Mouse (Mus musculus) lung, adult 18-20 months (tissue): ENCODE measurements around the gene Lias.

Experiments used
- DNase-seq, 2 experiments: peaks; one replicate each; pipeline ENCODE4 v3.0.0; 2022; ENCODE audit warnings: mixed read lengths in 2 of 2

Gene Lias

GRCm38 (mm10) chr5:65390648-65391644 lies at the start of gene Lias, which contains the start of gene Rpl9:
Lias (plus strand) TSS chr5:65391497.
Rpl9 (minus strand) TSS chr5:65391444.
- DNase-seq, result peak; percentile 98 to 99

- DNase-seq, result no peak
Observed at GRCm38 (mm10) chr5:65348168-65348567, 43.1 kb upstream of the Lias start, which contains the start of gene Klb. Klb (plus strand) TSS chr5:65348314.

DNA sequence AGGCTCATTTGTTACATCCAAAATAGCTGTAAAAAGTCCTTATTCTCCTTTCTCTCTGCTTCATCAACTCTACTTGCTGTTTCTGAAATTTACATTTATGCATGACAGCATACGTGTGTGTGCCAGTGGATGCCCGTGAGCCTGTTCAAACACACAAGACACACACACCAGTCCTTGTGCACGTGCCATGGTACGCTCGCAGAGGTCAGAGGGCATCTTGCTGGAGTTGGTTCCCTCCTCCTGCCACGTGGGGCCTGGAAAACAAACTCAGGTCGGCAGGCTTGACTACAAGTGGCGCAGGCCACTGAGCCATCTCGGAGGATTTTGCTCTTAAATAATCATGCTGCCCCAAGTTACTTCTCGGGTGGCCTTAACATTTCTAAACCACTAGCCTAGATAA lies 40.8 kb upstream of the Lias start:
- DNase-seq, result no peak

GRCm38 (mm10) chr5:65354097-65354496 lies 37.2 kb upstream of the Lias start:
- peak; percentile 18 to 35 for DNase-seq

- no peak for DNase-seq
Observed at GRCm38 (mm10) chr5:65354985-65355384, 36.3 kb upstream of the Lias start.

DNA sequence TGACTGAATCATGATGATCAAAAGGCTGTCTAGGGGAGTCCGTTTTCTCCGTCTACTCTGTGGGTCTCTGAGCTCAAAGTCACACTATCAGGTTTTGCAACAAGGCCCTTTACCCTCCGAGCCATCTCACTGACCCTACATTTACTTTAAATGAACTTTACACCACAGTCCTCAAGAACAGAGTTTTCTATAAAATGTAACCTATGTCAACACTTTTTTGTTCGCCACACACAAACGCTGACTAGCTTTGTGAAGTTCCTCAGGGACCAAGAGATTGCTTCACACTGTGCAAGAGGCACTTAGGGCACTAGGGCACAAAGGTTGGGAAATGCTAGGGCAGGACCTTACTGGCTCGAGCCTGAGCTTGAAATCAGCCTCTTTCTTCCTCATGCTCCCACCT lies 34.4 kb upstream of the Lias start:
- peak; percentile 81 to 87 for DNase-seq

DNA sequence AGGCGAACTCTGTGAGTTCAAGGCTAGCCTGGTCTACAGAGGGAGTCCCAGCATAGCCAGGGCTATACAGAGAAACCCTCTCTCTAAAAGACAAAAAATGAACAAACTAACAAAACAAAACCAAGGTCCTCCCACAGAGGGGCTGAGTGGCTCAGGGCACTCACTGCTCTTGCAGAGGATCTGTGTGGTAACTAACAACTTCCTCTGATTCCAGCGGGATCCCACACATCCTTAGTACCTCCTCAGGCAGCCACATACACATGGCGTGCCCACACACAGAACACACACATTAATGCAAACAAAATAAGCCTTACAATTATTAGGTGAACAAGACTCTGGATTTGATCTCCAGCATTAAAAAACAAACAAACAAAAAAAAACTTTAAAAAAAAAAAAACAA lies 33.5 kb upstream of the Lias start:
- DNase-seq, result no peak

GRCm38 (mm10) chr5:65367837-65368236 lies 23.5 kb upstream of the Lias start:
- no peak for DNase-seq

DNA sequence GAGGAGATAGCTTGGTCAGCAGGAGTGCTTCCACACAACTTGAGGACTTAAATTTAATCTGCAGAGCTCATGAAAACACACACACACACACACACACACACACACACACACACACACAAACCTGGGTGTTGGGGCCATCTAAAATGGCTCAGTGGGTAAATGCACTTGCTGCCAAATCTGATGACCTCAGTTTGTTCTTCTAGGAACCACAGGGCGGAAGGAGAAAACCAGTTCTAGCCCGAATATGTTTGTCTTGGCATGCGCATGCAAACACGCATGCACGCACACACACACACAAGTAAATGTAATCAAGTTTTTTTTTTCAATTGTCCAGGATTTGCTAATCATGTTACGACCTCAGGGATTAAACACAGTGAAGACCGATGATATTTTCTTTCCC lies 19.7 kb upstream of the Lias start:
- DNase-seq, result no peak

- no peak for DNase-seq
Observed at GRCm38 (mm10) chr5:65374746-65375145, 16.6 kb upstream of the Lias start.

DNA sequence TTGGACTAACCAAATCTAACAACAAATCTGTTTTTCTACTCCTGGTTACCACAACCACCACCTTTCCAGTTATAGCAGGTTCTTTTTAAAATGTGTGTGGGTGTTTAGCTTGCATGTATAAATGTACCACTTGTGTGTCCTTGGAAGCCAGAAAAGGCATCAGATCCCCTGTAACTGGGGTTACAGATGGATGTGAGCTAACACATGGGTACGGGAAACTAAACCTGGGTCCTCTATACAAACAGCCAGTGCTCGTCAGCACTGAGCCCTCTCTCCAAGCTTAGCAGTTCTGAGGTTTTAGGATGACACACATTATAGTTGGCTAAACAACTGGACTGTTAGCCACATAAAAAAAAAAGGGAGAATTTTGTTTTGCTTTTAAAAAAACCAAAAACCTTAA lies 5.6 kb upstream of the Lias start:
- DNase-seq, result no peak

- DNase-seq, result no peak
Observed at GRCm38 (mm10) chr5:65387008-65387867, 4.1 kb upstream of the Lias start.

DNA sequence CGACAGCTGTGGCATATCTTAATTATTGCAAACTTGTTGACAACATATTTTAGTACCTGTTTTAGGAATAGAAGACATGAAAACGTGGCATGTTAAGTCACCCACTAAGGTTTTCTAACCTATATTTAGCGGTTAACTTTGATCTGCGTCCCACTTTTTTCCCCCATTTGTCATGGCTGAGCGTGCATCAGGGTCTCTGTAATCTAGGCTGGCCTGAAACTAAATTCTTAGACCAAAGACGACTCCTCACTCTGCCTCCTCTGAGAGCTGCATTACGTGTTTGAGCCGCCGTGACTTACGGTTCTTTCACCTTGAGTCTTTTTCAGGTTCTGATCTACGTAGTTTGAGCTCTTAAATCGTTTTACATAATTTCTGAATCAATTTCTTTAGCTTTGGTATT lies 456 bp downstream of the Lias start:
- no peak for DNase-seq

DNA sequence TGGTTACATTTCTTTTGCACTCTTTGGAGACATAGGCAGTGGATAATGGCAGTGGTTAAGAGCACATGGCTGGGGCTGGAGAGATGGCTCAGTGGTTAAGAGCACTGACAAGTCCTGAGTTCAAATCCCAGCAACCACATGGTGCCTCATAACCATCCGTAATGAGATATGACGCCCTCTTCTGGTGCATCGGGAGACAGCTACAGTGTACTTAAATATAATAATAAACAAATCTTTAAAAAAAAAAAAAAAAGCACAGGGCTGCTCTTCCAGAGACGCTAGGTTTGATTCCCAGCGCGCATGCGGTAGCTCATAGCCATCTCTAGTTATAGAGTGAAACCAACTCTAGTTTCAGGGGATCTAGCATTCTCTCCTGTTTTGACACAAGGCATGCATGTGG lies 3.1 kb downstream of the Lias start:
- DNase-seq, result no peak

DNA sequence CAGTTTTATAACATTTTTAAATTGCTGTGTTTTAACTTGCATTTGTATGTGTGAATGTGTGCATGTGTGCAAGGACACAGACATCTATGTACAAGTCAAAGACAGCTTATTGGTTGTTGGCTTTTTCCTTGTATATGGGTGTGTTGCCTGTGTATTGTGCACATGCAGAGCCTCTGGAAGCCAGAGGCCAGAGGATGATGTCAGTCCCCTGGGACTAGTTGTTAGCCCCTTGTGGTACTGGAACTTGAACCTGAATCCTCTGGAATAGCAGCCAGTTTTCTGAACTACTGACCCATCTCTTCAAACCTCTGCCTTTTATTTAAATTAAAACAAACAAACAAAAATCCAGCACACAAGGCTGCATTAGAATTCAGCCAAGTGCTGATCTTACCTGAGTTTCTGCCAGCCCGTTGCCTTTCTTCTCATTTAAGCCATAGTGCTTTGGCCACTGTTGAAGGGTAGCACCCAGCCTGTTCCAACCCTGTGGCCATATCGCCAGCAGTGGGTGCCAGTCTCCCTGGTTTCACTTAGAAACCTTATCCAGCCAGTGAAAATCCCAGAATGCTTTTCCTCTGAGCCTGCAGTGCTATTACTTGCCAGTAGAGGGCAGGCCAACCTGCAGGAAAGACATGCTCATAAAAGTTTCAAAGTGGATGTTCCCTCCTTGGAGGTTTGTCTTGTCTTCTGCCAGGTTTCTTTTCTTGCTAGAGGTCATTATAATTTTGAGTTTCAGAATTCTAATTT lies 10.1 kb downstream of the Lias start:
- peak; percentile 78 to 89 for DNase-seq

DNA sequence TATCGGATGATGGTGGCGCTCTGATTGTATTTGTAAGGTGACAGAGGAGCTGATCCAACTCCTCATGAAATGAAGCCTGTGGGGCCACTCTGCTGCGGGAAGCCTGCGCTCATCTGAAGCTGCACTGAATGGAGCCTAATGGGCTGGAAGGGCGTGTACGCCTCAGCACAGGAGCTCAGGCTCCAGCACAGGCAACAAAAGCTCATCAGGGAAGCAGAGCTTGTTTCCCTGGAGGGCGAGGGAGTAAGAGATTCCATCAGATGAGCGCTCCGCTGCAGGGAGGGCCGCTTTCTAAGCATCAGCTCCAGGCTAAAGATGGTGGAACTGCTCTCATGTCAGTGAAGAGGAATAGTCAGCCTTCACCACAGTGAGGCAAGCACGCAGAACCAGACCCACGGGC lies 16.7 kb downstream of the Lias start:
- no peak for DNase-seq

GRCm38 (mm10) chr5:65415653-65416458 lies 24.6 kb downstream of the Lias start:
- DNase-seq, result no peak

- DNase-seq, result no peak
Observed at GRCm38 (mm10) chr5:65419136-65419535, 27.8 kb downstream of the Lias start.

DNA sequence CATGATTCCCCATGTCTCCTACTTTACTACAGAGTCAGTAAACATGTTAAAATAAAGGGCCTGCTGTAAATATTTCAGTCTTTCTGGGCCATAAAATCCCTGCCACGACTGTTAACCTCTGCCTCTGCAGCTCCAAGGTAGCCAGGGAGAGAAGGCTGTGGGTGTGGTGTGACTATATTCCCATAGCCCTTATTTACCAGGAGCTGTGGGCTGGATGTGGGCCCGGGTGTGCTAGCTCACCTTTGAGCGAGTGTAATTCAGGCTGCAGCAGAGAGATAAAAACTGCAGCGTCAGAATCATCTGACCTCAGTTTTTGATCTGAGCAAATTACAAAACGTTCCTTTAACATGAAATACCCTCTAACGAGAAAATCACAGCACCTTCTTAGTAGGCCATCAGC lies 29.5 kb downstream of the Lias start:
- no peak for DNase-seq

- no peak for DNase-seq
Observed at GRCm38 (mm10) chr5:65422803-65423202, 31.5 kb downstream of the Lias start.

DNA sequence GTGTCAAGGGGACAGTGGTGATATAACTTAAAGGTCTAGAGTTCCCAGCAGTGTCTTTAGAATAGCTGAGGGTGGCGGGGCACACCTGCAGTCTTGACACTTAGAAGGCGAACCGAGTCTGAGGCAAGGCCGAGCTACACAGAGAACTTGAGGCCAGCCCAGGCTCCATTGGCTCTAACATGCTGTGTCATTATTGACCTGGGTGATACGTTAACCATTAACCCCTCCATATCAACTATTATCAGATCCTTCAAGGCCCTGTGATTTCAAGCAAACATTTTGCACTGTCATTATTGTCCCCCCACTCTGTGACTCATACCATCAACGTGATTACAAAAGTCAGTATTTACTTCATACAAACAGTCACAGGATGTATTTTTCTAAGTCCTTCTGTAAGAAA lies 32.9 kb downstream of the Lias start:
- no peak for DNase-seq

DNA sequence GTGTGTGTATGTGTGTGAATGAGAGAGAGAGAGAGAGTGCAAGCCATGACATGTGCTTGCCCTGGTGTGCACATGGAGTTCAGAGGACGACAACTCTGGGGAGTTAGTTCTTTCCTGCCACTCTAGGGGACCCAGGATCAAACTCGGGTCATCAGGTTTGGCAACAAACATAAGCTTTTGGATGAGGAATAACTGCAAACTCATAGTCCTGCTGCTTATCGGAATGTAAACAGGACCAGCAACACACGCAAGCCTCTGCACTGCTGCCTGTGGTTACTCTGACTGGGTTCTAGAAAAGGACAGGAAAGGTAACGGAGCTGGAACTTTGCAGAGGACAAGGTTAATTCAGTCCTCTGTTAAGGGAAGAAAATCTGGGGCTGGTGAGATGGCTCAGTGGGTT lies 34.0 kb downstream of the Lias start:
- no peak for DNase-seq
